Mouse (Mus musculus): ENCODE data around the gene Olfr295.

DNA sequence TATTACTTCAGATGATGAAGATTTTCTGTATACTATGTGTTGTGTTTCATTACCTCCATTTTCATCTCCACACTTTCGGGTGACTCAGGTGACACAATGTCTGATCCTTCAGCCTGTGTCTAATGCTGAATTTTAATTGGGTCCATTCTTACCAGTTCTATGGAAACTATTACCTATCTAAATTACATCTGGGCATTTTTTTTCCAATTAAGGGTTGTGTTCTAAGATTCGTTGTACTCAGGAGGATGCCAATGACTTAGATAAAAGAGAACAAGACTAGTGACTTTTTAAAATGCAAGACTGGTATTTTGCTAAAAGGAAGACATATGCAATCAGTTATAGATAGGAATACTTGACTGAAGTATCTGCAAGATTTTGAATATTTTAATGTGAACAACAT, at the start of gene Olfr295:
- TF ChIP-seq POLR2A (IDR thresholded peaks at IDR 0.05; ENCODE audit: borderline replicate concordance, insufficient read depth, low read length) (no peak), CTCF (IDR thresholded peaks at IDR 0.05; ENCODE audit: borderline replicate concordance, insufficient read depth, low read depth, low read length) (no peak)
